Mouse (Mus musculus) layer of hippocampus, adult 2 months (tissue): ENCODE data around the gene Tmem232. TPM values are rescaled to one million over a fixed set of nuclear protein-coding genes. Genes with fewer than 3 reads are reported as not detected.

ENCODE experiments used
- DNase-seq, 2 experiments: peaks; one replicate each; pipeline ENCODE4 v3.0.0; 2022; ENCODE audit warnings: low spot score in 2 of 2
- H3K27ac ChIP-seq: fragments of 200-600 bp; 2 replicates; pipeline ENCODE4 v1.8.1; 2022
- H3K4me3 ChIP-seq: fragments of 200-600 bp; 2 replicates; pipeline ENCODE4 v1.8.1; 2022; ENCODE audit warnings: mild to moderate bottlenecking
- CTCF ChIP-seq: fragments of 200-600 bp; conservative IDR thresholded peaks from 2 replicates; pipeline ENCODE4 v1.8.1; 2022; ENCODE audit warnings: antibody characterized with exemption, mild to moderate bottlenecking, moderate library complexity
- long read RNA-seq, 2 experiments: library from polyadenylated mRNA; stranded (forward); transcript quantifications; one replicate each; pipeline ENCODE4 v2.0.0; 2021; ENCODE audit warnings: borderline mapping rate in 2 of 2
- total RNA-seq, 2 experiments: library from RNA; stranded (reverse); gene quantifications; 2 replicates each; pipeline ENCODE4 v1.2.3; 2021

Tmem232 gene
- under 1 TPM; 0.91 to 0.97 TPM for total RNA-seq
- long read RNA-seq, experiment 1, partial matches to known transcripts: 1 of 2 reads
- long read RNA-seq, experiment 1, other reads (novel, unspliced or antisense): 1 of 2 reads
- long read RNA-seq, experiment 2, partial matches to known transcripts: 2 of 4 reads
- long read RNA-seq, experiment 2, other reads (novel, unspliced or antisense): 2 of 4 reads

GRCm38 (mm10) chr17:65540441-65541272 lies at the start of gene Tmem232:
Gene Tmem232, minus strand, starts transcription at chr17:65540782.
- Histone ChIP-seq H3K4me3 (peak within 1 kb of the TSS; percentile 53), H3K27ac (no peak within 1 kb of the TSS)
- DNase-seq: peak in 1 of 2 experiments; percentile 16
- TF ChIP-seq CTCF: peak; percentile 82

- Histone ChIP-seq H3K4me3 (no peak overlapping the region), H3K27ac (no peak overlapping the region)
- no peak for TF ChIP-seq CTCF
- DNase-seq: no peak
Observed at GRCm38 (mm10) chr17:65586892-65587291, 46.3 kb upstream of the Tmem232 start.

DNA sequence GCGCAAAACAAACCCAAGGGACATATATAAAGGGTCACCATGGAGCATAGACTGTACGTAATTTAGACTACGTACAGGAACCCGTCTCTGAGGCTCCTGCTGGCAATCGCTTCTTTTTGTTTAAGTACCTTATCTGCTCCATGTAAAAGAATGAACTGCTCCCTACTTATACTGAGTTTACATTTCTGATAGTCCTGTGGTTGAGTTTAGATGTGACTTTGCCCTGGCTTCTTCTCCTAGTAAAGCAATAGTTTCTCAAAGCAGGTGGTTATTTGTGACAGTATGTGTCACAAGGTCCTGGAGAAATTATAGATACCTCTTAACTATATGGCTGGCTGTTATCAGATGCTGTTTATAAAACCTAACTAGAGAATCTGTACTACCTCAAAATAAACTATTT lies 40.9 kb upstream of the Tmem232 start:
- Histone ChIP-seq H3K27ac (no peak overlapping the region), H3K4me3 (no peak overlapping the region)
- no peak for TF ChIP-seq CTCF
- DNase-seq: no peak

DNA sequence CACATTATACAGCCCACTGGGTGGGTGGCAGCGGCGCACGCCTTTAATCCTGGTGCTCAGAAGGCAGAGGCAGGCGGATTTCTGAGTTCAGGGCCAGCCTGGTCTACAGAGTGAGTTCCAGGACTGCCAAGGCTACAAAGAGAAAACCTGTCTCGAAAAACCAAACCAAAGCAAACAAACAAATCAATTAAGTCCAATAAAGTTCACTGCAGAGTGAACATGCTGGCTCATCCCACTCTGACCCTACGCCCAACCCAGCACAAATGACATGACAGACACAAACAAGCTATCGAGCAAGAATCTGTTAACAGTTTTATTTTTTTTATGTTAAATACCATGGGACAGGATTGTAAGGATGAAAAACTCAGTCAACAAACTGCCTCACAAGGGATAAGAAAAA lies 39.2 kb upstream of the Tmem232 start:
- no peak for TF ChIP-seq CTCF
- Histone ChIP-seq H3K27ac (no peak overlapping the region), H3K4me3 (no peak overlapping the region)
- no peak for DNase-seq

DNA sequence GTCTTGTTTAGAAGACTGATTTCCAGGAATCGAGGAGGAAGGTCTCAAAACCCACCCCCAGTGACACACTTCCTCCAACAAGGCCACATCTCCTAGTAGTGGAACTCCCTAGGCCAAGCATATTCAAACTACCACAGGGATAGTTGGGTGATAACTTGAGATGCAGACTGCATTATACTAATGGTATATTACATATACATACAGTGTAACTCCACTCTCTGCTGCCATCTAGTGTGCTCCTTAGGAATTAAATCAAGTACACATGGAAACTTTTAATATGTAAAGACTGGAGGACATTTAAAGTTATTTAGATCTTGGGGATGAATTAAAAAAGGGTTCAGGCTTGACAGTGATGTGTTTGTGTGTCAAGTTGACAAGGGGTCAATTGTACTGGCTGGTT lies 34.8 kb upstream of the Tmem232 start:
- TF ChIP-seq CTCF: peak; percentile 78
- no peak overlapping the region for H3K27ac ChIP-seq
- H3K4me3 ChIP-seq: no peak overlapping the region
- DNase-seq: no peak

DNA sequence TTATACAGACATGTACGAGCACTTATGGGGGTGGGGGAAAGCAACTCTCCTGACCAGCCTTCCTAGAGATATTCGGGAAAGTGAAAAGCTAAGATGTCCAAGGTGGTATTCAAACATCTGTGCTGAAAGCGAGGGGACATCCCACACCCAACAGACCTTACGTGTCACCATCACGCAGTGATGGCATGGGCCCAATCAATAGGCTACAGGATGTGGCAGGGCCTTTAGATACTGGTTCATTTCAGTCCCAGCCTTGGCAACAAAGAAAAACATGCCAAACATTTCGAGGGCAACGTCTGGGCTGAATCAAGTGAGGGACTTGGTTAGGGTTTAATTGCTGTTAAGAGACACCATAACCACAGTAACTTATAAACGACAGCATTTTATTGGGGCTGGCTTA lies 34.3 kb upstream of the Tmem232 start:
- DNase-seq: no peak
- no peak for TF ChIP-seq CTCF
- Histone ChIP-seq H3K27ac (no peak overlapping the region), H3K4me3 (no peak overlapping the region)

GRCm38 (mm10) chr17:65571866-65572265 lies 31.3 kb upstream of the Tmem232 start:
- H3K27ac ChIP-seq: no peak overlapping the region
- no peak for TF ChIP-seq CTCF
- H3K4me3 ChIP-seq: no peak overlapping the region
- no peak for DNase-seq

DNA sequence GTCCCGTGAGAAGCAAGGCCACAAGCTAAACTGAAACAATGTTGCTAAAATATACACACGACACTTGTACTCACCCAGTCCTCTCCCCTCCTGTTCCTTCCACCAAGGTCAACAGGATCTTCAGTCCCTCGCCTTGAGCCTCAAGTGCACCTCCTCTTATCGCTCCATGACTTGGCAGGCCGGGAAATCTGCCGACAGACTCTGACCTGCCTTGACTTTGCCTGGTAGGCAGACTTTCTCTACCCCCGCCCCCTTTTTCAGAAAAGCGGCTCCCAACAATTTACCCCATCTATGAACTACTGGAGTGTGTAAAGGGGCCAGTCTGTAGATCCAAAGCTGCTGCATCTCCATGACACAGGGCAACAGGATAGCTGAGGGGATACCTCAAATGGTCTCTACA lies 30.9 kb upstream of the Tmem232 start:
- no peak overlapping the region for H3K4me3 ChIP-seq
- H3K27ac ChIP-seq: no peak overlapping the region
- TF ChIP-seq CTCF: no peak
- no peak for DNase-seq

GRCm38 (mm10) chr17:65564189-65564588 lies 23.6 kb upstream of the Tmem232 start:
- no peak for TF ChIP-seq CTCF
- H3K27ac ChIP-seq: no peak overlapping the region

GRCm38 (mm10) chr17:65563345-65563744 lies 22.8 kb upstream of the Tmem232 start:
- Histone ChIP-seq H3K27ac (no peak overlapping the region), H3K4me3 (no peak overlapping the region)
- DNase-seq: peak in 1 of 2 experiments; percentile 32
- TF ChIP-seq CTCF: no peak

More at GRCm38 (mm10) chr17:65564189-65564588, 23.6 kb upstream of the Tmem232 start:
- DNase-seq: no peak
- no peak overlapping the region for H3K4me3 ChIP-seq

- DNase-seq: peak; percentile 56 to 82
- no peak overlapping the region for H3K4me3 ChIP-seq
- H3K27ac ChIP-seq: no peak overlapping the region
- peak; percentile 92 for TF ChIP-seq CTCF
Observed at GRCm38 (mm10) chr17:65562761-65563160, 22.2 kb upstream of the Tmem232 start.

GRCm38 (mm10) chr17:65561361-65562015 lies 20.9 kb upstream of the Tmem232 start:
- no peak for TF ChIP-seq CTCF
- Histone ChIP-seq H3K27ac (no peak overlapping the region), H3K4me3 (no peak overlapping the region)
- DNase-seq: peak in 1 of 2 experiments; percentile 35

DNA sequence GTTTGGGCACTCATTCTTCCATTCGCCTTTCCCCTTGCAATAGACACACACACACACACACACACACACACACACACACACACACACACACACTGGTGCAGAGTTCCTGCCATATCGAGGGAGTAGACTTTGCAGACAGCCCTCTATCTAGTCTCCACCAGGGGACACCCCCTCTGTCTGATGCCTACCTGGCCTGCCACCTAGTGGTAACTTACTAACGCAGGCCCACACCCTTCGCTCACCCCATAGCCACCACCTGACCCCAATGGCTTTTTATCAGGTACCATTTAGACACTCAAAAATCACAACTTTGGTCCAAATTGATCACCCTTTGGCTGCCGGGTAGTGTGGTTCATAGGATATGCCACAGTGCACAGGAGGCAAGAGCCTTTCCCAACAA lies 18.7 kb upstream of the Tmem232 start:
- peak; percentile 69 for TF ChIP-seq CTCF
- no peak overlapping the region for H3K27ac ChIP-seq
- DNase-seq: no peak
- H3K4me3 ChIP-seq: no peak overlapping the region

GRCm38 (mm10) chr17:65558788-65559187 lies 18.2 kb upstream of the Tmem232 start:
- Histone ChIP-seq H3K4me3 (no peak overlapping the region), H3K27ac (no peak overlapping the region)
- no peak for DNase-seq
- no peak for TF ChIP-seq CTCF
